Mouse (Mus musculus) limb, embryonic 12.5 days (tissue): ENCODE measurements around the gene Henmt1. TPM values are rescaled to one million over a fixed set of nuclear protein-coding genes. Genes with fewer than 3 reads are reported as not detected.

Source experiments
- ATAC-seq: fragments of 200-750 bp; cut with Nextera tagmentation; 2 replicates; pipeline ENCODE4 v1.8.0; 2017; ENCODE audit warnings: low read depth, moderate TSS enrichment; ENCODE audit not compliant: insufficient number of reproducible peaks, insufficient read depth, low FRiP score, low TSS enrichment
- H3K27ac ChIP-seq: fragments of 300-500 bp; sonication (generic); 2 replicates; pipeline ENCODE4 v1.5.1; 2016; ENCODE audit warnings: mild to moderate bottlenecking, moderate library complexity
- H3K27me3 ChIP-seq: fragments of 300-500 bp; sonication (generic); 2 replicates; pipeline ENCODE4 v1.6.1; 2016; ENCODE audit warnings: mild to moderate bottlenecking, moderate library complexity
- H3K36me3 ChIP-seq: fragments of 300-500 bp; sonication (generic); 2 replicates; pipeline ENCODE4 v1.6.1; 2016; ENCODE audit warnings: mild to moderate bottlenecking, moderate library complexity
- H3K4me1 ChIP-seq: fragments of 300-500 bp; sonication (generic); replicated peaks from 2 replicates; pipeline ENCODE4 v1.6.1; 2016
- H3K4me2 ChIP-seq: fragments of 300-500 bp; sonication (generic); 2 replicates; pipeline ENCODE4 v1.6.1; 2016; ENCODE audit warnings: mild to moderate bottlenecking, moderate library complexity
- H3K4me3 ChIP-seq: fragments of 300-500 bp; sonication (generic); replicated peaks from 2 replicates; pipeline ENCODE4 v1.5.1; 2016; ENCODE audit warnings: mild to moderate bottlenecking
- H3K9ac ChIP-seq: fragments of 300-500 bp; sonication (generic); replicated peaks from 2 replicates; pipeline ENCODE4 v1.6.1; 2016; ENCODE audit warnings: mild to moderate bottlenecking, moderate library complexity
- H3K9me3 ChIP-seq: fragments of 300-500 bp; sonication (generic); 2 replicates; pipeline ENCODE4 v1.6.1; 2016; ENCODE audit warnings: mild to moderate bottlenecking, moderate library complexity
- WGBS: fragments of 180-500 bp; shearing (Covaris S2); methylation state at CpG from one replicate; pipeline ENCODE4 v1.1.7; 2016; 5-methylcytosine and 5-hydroxymethylcytosine counted together
- polyA plus RNA-seq: library from polyadenylated mRNA; unstranded; fragments of >200 nt; fragmentation: Nextera tagmentation; extraction: Ambion mirVana; gene quantifications from 2 replicates; pipeline ENCODE4 v1.2.1, GENCODE M21; 2016

The Henmt1 gene
- polyA plus RNA-seq, 1 experiment from 2014 or later = 1.5 TPM

DNA sequence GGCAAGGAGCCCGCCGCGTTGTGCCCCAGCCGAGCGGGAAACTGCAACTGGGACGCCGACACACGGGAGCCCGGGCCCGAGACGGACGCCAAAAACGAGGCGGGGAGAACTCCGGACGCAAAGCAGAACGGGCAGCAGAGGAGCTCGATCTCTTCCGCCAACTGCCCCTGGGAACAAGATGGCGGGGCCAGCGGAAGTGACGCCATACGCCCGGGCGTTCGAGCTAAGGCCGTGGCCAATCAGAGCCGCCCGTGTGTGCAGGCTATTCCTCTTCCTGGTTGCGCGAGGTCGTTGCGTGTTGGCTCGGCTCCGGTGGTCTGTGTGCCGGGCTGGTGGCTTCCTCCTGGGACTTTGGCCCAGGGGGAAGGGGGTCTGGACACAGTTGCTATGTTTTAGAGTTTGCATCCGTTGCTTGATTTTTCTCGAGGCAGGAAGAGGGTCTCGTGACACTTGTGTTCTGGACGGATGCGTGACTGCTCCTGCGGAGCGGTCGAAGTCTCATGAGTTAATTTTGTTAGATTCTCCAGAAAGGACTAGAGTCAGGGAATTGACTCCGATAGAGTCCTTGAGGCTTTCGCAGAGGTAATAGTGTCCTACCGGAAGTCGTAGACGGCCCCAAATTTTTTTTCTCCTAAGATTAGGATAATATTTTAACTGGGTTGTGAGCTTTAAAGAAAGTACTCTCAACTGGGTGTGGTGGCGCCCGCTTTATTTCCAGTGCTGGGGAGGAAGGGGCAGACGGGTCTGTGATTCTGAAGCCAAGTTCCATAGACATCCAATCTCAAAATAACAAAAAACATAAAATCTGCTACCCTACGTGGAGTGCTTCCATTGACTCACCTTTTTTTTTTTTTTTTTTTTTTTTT lies 27.9 kb upstream of the Henmt1 start, which contains the start of gene Prpf38b:
Gene Prpf38b, minus strand, starts transcription at position 180 of the 866 bp plus-strand sequence.
- H3K9ac ChIP-seq = peak within 1 kb of the TSS; percentile 92
- peak within 1 kb of the TSS; percentile 96 for H3K4me3 ChIP-seq
- H3K27ac ChIP-seq = peak within 1 kb of the TSS; percentile 99
- WGBS = 2% methylated on average over 53 of the region's 53 CpGs
- ATAC-seq = peak; percentile 96
- H3K4me1 ChIP-seq = peaks cover 14% of the 10 kb centered on the region
- H3K36me3 ChIP-seq = peaks cover 16% of the 10 kb centered on the region
- H3K9me3 ChIP-seq = no peaks in the 10 kb centered on the region
- no peaks in the 10 kb centered on the region for H3K27me3 ChIP-seq
- H3K4me2 ChIP-seq = peak within 1 kb of the TSS; percentile 96

DNA sequence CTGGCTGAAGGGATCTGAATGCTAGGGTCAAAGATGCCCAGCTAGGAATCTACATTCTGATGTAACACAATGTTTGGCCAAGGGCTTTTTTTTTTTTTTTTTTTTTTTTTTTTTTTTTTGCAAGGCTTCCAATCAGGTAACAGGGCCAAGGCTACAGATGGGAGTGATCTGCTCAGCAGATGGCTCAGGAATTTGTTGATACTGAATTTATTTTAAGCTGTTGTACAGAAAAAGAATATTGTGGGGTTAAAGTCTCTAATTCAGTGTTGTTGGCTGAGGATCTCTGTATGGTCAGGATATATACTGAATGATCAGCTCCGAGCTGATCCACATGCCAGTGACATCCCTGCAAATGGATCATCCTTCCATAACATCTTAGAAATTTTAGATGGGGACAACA lies 23.7 kb upstream of the Henmt1 start:
- no peak overlapping the region for H3K27ac ChIP-seq
- no peak for ATAC-seq
- no peak overlapping the region for H3K4me3 ChIP-seq
- H3K4me2 ChIP-seq = no peak overlapping the region
- H3K36me3 ChIP-seq = no peaks in the 10 kb centered on the region
- WGBS = 86% methylated on average over 1 of the region's 1 CpGs
- no peaks in the 10 kb centered on the region for H3K4me1 ChIP-seq
- no peaks in the 10 kb centered on the region for H3K9me3 ChIP-seq
- no peaks in the 10 kb centered on the region for H3K27me3 ChIP-seq
- H3K9ac ChIP-seq = no peak overlapping the region

DNA sequence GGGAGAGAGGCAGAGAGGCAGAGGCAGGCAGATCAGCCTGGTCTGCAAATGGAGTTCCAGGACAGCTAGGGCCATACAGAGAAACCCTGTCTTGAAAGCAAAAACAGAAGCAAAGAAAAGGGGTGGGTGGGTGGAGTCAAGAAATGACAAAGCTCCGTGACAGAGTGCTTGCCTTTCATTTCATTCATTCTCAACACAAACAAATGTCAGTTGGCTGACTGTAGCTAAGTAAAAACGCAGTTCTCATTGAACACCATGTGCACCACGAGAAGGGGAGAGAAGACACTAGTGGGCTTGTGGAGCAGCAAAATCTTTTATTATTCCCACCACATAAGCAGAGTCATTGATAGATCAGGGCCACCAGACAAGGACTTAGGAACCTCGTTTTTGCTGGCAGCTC lies 22.8 kb upstream of the Henmt1 start:
- Histone ChIP-seq H3K36me3 (no peaks in the 10 kb centered on the region), H3K4me2 (no peak overlapping the region), H3K9ac (no peak overlapping the region; the same call in 1 of the 2 replicates), H3K9me3 (no peaks in the 10 kb centered on the region), H3K27ac (no peak overlapping the region), H3K4me3 (no peak overlapping the region), H3K27me3 (no peaks in the 10 kb centered on the region), H3K4me1 (no peaks in the 10 kb centered on the region)
- 58% methylated on average over 4 of the region's 4 CpGs for WGBS
- no peak for ATAC-seq

DNA sequence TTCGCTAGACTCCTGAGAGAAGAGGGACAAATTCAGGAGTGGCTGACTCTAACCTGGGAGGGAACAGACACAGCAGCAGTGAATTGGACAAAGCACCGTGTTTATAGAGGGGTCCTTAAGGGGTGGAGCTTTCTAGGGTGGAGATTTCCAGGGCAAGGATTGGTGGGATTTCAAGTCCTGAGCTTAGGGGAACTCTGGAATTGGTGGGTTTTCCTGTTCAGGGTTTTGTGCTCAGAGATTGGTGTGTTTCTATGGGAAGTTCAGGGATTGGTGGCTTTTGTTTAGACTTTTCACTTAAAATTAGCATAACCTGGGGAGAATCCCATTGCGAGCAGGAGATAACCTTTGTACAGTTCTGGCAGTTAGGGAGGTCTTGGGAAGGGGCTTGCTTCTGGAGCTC lies 21.7 kb upstream of the Henmt1 start:
- H3K36me3 ChIP-seq = no peaks in the 10 kb centered on the region
- 64% methylated on average over 3 of the region's 3 CpGs for WGBS
- no peaks in the 10 kb centered on the region for H3K4me1 ChIP-seq
- H3K27ac ChIP-seq = no peak overlapping the region
- H3K4me2 ChIP-seq = no peak overlapping the region
- no peaks in the 10 kb centered on the region for H3K27me3 ChIP-seq
- H3K9ac ChIP-seq = no peak overlapping the region
- H3K4me3 ChIP-seq = no peak overlapping the region
- no peaks in the 10 kb centered on the region for H3K9me3 ChIP-seq
- no peak for ATAC-seq

DNA sequence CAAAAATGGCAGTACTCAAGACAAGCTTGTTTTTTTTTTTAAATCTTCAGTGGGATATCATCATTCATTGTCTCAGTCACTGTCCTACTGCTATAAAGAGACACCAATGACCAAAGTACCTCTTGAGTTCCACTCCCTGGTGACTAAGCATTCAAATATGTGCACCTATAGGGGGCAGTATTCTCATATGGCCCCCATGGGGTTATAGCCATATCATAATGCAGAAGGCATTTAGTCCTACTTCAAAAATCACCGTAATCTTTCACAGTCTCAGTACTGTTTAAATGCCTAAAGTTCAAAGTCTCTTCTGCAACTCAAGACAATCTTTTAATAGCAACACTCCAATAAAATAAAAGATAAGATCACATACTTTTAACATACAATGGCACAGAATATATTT lies 20.8 kb upstream of the Henmt1 start:
- Histone ChIP-seq H3K9ac (no peak overlapping the region), H3K4me3 (no peak overlapping the region), H3K4me1 (no peaks in the 10 kb centered on the region), H3K4me2 (no peak overlapping the region), H3K27me3 (no peaks in the 10 kb centered on the region), H3K27ac (no peak overlapping the region), H3K36me3 (no peaks in the 10 kb centered on the region), H3K9me3 (no peaks in the 10 kb centered on the region)
- 95% methylated on average over 1 of the region's 1 CpGs for WGBS
- ATAC-seq = no peak

DNA sequence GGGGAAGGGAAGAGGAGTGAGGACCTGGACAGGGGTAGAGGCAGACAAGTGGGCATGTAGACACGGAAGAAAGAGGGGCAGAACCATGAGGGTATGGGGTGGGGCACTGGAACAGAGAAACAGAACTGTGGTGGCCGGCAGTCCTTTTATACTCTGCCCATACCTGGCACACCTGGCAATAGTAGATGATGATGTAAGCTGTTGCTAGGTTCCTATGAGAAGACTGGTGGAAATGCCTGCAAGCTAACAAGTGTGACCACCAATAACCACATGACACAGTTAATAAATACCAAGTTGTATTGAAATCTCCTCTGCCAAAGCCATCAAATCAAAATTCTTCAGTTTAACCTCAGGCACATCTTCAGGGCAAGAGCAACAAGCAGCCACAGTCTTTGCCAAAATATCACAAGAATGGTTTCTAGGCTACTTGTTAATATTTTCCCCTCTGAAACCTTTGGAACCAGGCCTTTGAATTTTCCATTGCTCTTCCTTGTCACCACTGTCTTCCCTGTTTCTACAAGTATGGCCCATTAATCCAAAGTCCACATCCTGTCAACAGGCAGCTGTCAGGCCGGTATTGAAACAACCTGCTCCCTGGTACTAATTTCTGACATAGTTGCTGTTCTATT lies 19.1 kb upstream of the Henmt1 start:
- no peaks in the 10 kb centered on the region for H3K4me1 ChIP-seq
- H3K36me3 ChIP-seq = no peaks in the 10 kb centered on the region
- no peaks in the 10 kb centered on the region for H3K9me3 ChIP-seq
- 88% methylated on average over 3 of the region's 3 CpGs for WGBS
- H3K9ac ChIP-seq = no peak overlapping the region
- H3K27ac ChIP-seq = no peak overlapping the region
- no peak overlapping the region for H3K4me3 ChIP-seq
- ATAC-seq = no peak
- no peaks in the 10 kb centered on the region for H3K27me3 ChIP-seq
- H3K4me2 ChIP-seq = no peak overlapping the region

DNA sequence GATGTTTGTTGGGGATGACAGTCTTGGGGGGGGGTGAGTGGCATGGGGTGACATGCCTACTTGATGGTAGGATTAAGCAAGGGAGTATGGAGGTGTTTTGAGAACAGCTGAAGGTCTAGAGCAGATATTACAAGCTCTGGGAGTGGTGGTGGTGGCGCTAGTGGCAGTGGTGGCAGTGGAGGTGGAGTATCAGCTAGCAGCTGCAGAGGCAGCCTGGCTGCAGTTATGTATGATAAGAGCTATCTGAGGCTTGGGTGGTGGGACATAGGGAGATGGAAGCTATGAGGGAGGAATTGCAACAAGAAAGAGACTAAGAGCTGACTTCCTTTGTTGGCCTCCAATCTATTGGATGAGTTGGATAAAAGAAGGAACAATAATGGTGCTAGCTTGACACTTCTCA lies 17.9 kb upstream of the Henmt1 start:
- H3K4me2 ChIP-seq = no peak overlapping the region
- 89% methylated on average over 1 of the region's 1 CpGs for WGBS
- no peaks in the 10 kb centered on the region for H3K9me3 ChIP-seq
- no peaks in the 10 kb centered on the region for H3K4me1 ChIP-seq
- H3K9ac ChIP-seq = no peak overlapping the region
- H3K36me3 ChIP-seq = no peaks in the 10 kb centered on the region
- no peak overlapping the region for H3K4me3 ChIP-seq
- ATAC-seq = no peak
- no peaks in the 10 kb centered on the region for H3K27me3 ChIP-seq
- H3K27ac ChIP-seq = no peak overlapping the region

DNA sequence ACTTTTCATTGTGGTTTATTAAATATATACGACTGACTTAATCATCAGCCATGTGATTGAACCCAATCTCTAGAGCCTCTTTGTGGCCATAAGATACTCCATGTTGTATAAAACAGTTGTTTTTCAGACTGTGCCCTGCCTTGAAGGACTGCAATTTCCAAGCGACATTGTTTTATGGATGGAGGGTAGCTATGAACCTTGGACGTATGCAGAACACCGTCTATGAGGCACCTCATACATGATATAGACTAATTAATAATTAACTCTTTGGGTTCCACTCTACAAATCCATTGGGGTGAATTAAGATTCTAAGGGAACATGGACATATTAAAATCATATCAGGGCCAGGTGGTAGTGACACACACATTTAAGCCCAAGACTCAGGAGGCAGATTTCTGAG lies 14.0 kb upstream of the Henmt1 start:
- no peak overlapping the region for H3K9ac ChIP-seq
- no peak overlapping the region for H3K27ac ChIP-seq
- ATAC-seq = no peak
- 85% methylated on average over 4 of the region's 4 CpGs for WGBS
- H3K4me3 ChIP-seq = no peak overlapping the region
- H3K4me1 ChIP-seq = no peaks in the 10 kb centered on the region
- H3K4me2 ChIP-seq = no peak overlapping the region
- H3K9me3 ChIP-seq = no peaks in the 10 kb centered on the region
- no peaks in the 10 kb centered on the region for H3K27me3 ChIP-seq
- no peaks in the 10 kb centered on the region for H3K36me3 ChIP-seq

DNA sequence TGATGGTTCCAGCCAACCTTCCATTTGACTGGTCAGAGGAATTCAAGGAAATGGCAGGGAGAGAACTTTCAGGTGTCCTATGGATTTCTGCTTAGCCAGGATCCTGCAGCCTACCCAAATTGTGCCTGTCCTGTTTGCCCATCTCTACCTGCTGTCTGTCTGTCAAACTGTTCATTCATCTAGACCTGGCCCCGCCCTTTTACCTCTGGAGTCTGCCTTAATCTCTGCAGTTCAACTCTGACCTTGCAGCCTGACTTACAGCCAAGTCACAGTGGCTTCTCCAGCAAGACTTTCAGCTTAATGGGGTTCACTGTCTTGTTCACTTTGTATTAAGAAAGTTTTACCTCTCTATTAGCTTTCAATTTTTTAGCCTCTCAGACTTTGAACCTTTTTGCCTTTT lies 13.4 kb upstream of the Henmt1 start:
- Histone ChIP-seq H3K27ac (no peak overlapping the region), H3K4me3 (no peak overlapping the region), H3K4me2 (no peak overlapping the region), H3K9me3 (no peaks in the 10 kb centered on the region), H3K4me1 (no peaks in the 10 kb centered on the region), H3K36me3 (no peaks in the 10 kb centered on the region), H3K9ac (no peak overlapping the region), H3K27me3 (no peaks in the 10 kb centered on the region)
- WGBS = 74% methylated on average over 1 of the region's 1 CpGs
- ATAC-seq = no peak

DNA sequence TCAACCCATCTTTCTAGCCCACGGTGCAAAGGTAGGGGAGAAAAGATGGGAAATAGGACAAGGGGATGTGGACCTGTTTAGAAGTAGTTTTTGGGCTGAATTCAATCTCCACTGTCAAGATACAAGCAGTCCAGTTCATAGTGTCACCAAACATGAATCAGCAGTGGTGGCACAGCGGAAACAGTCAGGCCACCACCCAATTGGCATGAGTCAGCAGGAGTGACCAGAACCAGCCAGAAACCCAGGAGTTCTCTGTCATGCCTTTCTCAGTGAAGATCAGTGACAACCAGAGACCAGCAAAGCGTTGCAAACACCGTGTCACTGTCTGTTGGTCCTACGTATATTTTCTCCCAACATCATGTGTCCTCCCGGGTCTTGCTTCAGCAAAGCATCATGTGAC lies 6.1 kb upstream of the Henmt1 start:
- H3K4me3 ChIP-seq = no peak overlapping the region
- H3K9ac ChIP-seq = no peak overlapping the region
- no peaks in the 10 kb centered on the region for H3K36me3 ChIP-seq
- no peak overlapping the region for H3K4me2 ChIP-seq
- 94% methylated on average over 6 of the region's 6 CpGs for WGBS
- no peaks in the 10 kb centered on the region for H3K27me3 ChIP-seq
- no peaks in the 10 kb centered on the region for H3K4me1 ChIP-seq
- H3K9me3 ChIP-seq = no peaks in the 10 kb centered on the region
- H3K27ac ChIP-seq = no peak overlapping the region
- ATAC-seq = no peak

DNA sequence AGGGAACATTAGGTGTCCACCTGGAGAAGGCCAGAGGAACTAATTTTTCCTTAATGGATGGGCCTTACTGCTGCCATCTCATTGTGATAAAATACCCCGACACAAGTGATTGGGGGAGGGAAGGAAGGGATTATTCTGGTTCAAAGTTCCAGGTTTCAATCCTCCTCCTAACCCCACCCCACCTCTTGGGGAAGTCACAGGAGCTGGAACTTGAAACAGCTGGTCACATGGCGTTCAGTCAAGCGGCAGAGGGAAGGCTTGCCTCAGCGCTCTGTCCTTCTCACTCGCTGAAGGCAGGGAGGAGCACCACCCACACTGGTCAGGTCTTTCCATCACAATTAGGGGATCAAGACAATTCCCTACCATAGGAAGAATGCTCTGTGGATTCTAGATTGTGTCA lies 982 bp upstream of the Henmt1 start:
- ATAC-seq = no peak
- H3K4me1 ChIP-seq = no peaks in the 10 kb centered on the region
- no peak overlapping the region for H3K4me2 ChIP-seq
- H3K27me3 ChIP-seq = no peaks in the 10 kb centered on the region
- no peak overlapping the region for H3K9ac ChIP-seq
- WGBS = 84% methylated on average over 5 of the region's 5 CpGs
- no peaks in the 10 kb centered on the region for H3K36me3 ChIP-seq
- no peak overlapping the region for H3K4me3 ChIP-seq
- H3K27ac ChIP-seq = no peak overlapping the region
- no peaks in the 10 kb centered on the region for H3K9me3 ChIP-seq
